Mouse (Mus musculus): ENCODE data around the gene Gm9945. TPM values are rescaled to one million over a fixed set of nuclear protein-coding genes. Genes with fewer than 3 reads are reported as not detected.

The Gm9945 gene
- polyA plus RNA-seq, 2 experiments = not detected

- Histone ChIP-seq H3K4me1 (ENCODE audit: control insufficient read depth, insufficient read depth, low read length) (peaks cover 61% of the 10 kb centered on the region), H3K27me3 (ENCODE audit: control insufficient read depth, insufficient read depth, low read length) (no peaks in the 10 kb centered on the region), H3K36me3 (ENCODE audit: control insufficient read depth, insufficient read depth, low read length) (no peaks in the 10 kb centered on the region), H3K27ac (replicated peaks; ENCODE audit: low read depth, low read length) (peak overlapping the region; percentile 86), H3K9ac (ENCODE audit: low read depth, low read length, severe bottlenecking) (peak overlapping the region; percentile 80), H3K4me3 (replicated peaks; ENCODE audit: low read length) (peak overlapping the region; percentile 82), H3K4me2 (replicated peaks; ENCODE audit: low read depth, low read length, severe bottlenecking) (peak overlapping the region; percentile 85), H3K9me3 (ENCODE audit: control insufficient read depth, low read length) (no peaks in the 10 kb centered on the region)
- ATAC-seq (ENCODE audit: low FRiP score, low read depth) (peak; percentile 52), DNase-seq (ENCODE audit: low spot score) (peak; percentile 61)
- no peak for TF ChIP-seq POLR2A (IDR thresholded peaks at IDR 0.05; ENCODE audit: borderline replicate concordance, extremely low read depth, insufficient read depth, insufficient read length)
- under 1% methylated on average over 24 of the region's 24 CpGs for WGBS
Observed at GRCm38 (mm10) chr11:53520122-53520978, 40.4 kb downstream of the Gm9945 start.

GRCm38 (mm10) chr11:53521120-53521820 lies 41.3 kb downstream of the Gm9945 start:
- peak; percentile 37; the same call in 1 of the 2 replicates for ATAC-seq (ENCODE audit: low FRiP score, low read depth)
- no peaks in the 10 kb centered on the region for H3K27me3 ChIP-seq (ENCODE audit: control insufficient read depth, insufficient read depth, low read length)
- peak overlapping the region; percentile 82 for H3K4me3 ChIP-seq (replicated peaks; ENCODE audit: low read length)
- peak overlapping the region; percentile 86 for H3K27ac ChIP-seq (replicated peaks; ENCODE audit: low read depth, low read length)
- peak overlapping the region; percentile 85 for H3K4me2 ChIP-seq (replicated peaks; ENCODE audit: low read depth, low read length, severe bottlenecking)
- H3K4me1 ChIP-seq (ENCODE audit: control insufficient read depth, insufficient read depth, low read length) = peaks cover 63% of the 10 kb centered on the region
- no peaks in the 10 kb centered on the region for H3K9me3 ChIP-seq (ENCODE audit: control insufficient read depth, low read length)
- H3K9ac ChIP-seq (ENCODE audit: low read depth, low read length, severe bottlenecking) = peak overlapping the region; percentile 80
- DNase-seq (ENCODE audit: low spot score) = peak; percentile 41
- H3K36me3 ChIP-seq (ENCODE audit: control insufficient read depth, insufficient read depth, low read length) = no peaks in the 10 kb centered on the region
- WGBS = 42% methylated on average over 16 of the region's 16 CpGs
- TF ChIP-seq POLR2A (IDR thresholded peaks at IDR 0.05; ENCODE audit: borderline replicate concordance, extremely low read depth, insufficient read depth, insufficient read length) = no peak

- no peak for ATAC-seq (ENCODE audit: low FRiP score, low read depth)
- peak overlapping the region; percentile 25; the same call in 1 of the 2 replicates for H3K9ac ChIP-seq (ENCODE audit: low read depth, low read length, severe bottlenecking)
- no peak for TF ChIP-seq POLR2A (IDR thresholded peaks at IDR 0.05; ENCODE audit: borderline replicate concordance, extremely low read depth, insufficient read depth, insufficient read length)
- peak overlapping the region; percentile 85 for H3K4me2 ChIP-seq (replicated peaks; ENCODE audit: low read depth, low read length, severe bottlenecking)
- H3K9me3 ChIP-seq (ENCODE audit: control insufficient read depth, low read length) = no peaks in the 10 kb centered on the region
- peaks cover 63% of the 10 kb centered on the region for H3K4me1 ChIP-seq (ENCODE audit: control insufficient read depth, insufficient read depth, low read length)
- H3K36me3 ChIP-seq (ENCODE audit: control insufficient read depth, insufficient read depth, low read length) = no peaks in the 10 kb centered on the region
- no peak overlapping the region for H3K27ac ChIP-seq (replicated peaks; ENCODE audit: low read depth, low read length)
- peak overlapping the region; percentile 82; the same call in 1 of the 2 replicates for H3K4me3 ChIP-seq (replicated peaks; ENCODE audit: low read length)
- WGBS = 72% methylated on average over 7 of the region's 7 CpGs
- H3K27me3 ChIP-seq (ENCODE audit: control insufficient read depth, insufficient read depth, low read length) = no peaks in the 10 kb centered on the region
- DNase-seq (ENCODE audit: low spot score) = no peak
Observed at GRCm38 (mm10) chr11:53521821-53522131, 41.8 kb downstream of the Gm9945 start.

GRCm38 (mm10) chr11:53522362-53522761 lies 42.4 kb downstream of the Gm9945 start:
- Histone ChIP-seq H3K27ac (replicated peaks; ENCODE audit: low read depth, low read length) (no peak overlapping the region), H3K4me1 (ENCODE audit: control insufficient read depth, insufficient read depth, low read length) (peaks cover 59% of the 10 kb centered on the region), H3K4me3 (replicated peaks; ENCODE audit: low read length) (no peak overlapping the region), H3K9ac (ENCODE audit: low read depth, low read length, severe bottlenecking) (no peak overlapping the region), H3K36me3 (ENCODE audit: control insufficient read depth, insufficient read depth, low read length) (no peaks in the 10 kb centered on the region), H3K4me2 (replicated peaks; ENCODE audit: low read depth, low read length, severe bottlenecking) (no peak overlapping the region), H3K27me3 (ENCODE audit: control insufficient read depth, insufficient read depth, low read length) (no peaks in the 10 kb centered on the region), H3K9me3 (ENCODE audit: control insufficient read depth, low read length) (no peaks in the 10 kb centered on the region)
- DNase-seq (ENCODE audit: low spot score) (no peak), ATAC-seq (ENCODE audit: low FRiP score, low read depth) (no peak)
- TF ChIP-seq POLR2A (IDR thresholded peaks at IDR 0.05; ENCODE audit: borderline replicate concordance, extremely low read depth, insufficient read depth, insufficient read length) = no peak
- WGBS = 89% methylated on average over 3 of the region's 3 CpGs

GRCm38 (mm10) chr11:53522930-53523329 lies 43.0 kb downstream of the Gm9945 start:
- H3K27ac ChIP-seq (replicated peaks; ENCODE audit: low read depth, low read length) = no peak overlapping the region; the same call in 1 of the 2 replicates
- no peaks in the 10 kb centered on the region for H3K36me3 ChIP-seq (ENCODE audit: control insufficient read depth, insufficient read depth, low read length)
- 43% methylated on average over 8 of the region's 9 CpGs for WGBS
- DNase-seq (ENCODE audit: low spot score) = no peak
- peaks cover 59% of the 10 kb centered on the region for H3K4me1 ChIP-seq (ENCODE audit: control insufficient read depth, insufficient read depth, low read length)
- no peak overlapping the region for H3K4me3 ChIP-seq (replicated peaks; ENCODE audit: low read length)
- TF ChIP-seq POLR2A (IDR thresholded peaks at IDR 0.05; ENCODE audit: borderline replicate concordance, extremely low read depth, insufficient read depth, insufficient read length) = no peak
- H3K9me3 ChIP-seq (ENCODE audit: control insufficient read depth, low read length) = no peaks in the 10 kb centered on the region
- H3K4me2 ChIP-seq (replicated peaks; ENCODE audit: low read depth, low read length, severe bottlenecking) = no peak overlapping the region; the same call in 1 of the 2 replicates
- H3K9ac ChIP-seq (ENCODE audit: low read depth, low read length, severe bottlenecking) = no peak overlapping the region
- ATAC-seq (ENCODE audit: low FRiP score, low read depth) = no peak
- H3K27me3 ChIP-seq (ENCODE audit: control insufficient read depth, insufficient read depth, low read length) = no peaks in the 10 kb centered on the region
